Mouse (Mus musculus): ENCODE measurements around the gene Spag8. TPM values are rescaled to one million over a fixed set of nuclear protein-coding genes. Genes with fewer than 3 reads are reported as not detected.

Gene Spag8
- total RNA-seq, 2 experiments from 2014 or later: 3.9 TPM; not detected in 1

DNA sequence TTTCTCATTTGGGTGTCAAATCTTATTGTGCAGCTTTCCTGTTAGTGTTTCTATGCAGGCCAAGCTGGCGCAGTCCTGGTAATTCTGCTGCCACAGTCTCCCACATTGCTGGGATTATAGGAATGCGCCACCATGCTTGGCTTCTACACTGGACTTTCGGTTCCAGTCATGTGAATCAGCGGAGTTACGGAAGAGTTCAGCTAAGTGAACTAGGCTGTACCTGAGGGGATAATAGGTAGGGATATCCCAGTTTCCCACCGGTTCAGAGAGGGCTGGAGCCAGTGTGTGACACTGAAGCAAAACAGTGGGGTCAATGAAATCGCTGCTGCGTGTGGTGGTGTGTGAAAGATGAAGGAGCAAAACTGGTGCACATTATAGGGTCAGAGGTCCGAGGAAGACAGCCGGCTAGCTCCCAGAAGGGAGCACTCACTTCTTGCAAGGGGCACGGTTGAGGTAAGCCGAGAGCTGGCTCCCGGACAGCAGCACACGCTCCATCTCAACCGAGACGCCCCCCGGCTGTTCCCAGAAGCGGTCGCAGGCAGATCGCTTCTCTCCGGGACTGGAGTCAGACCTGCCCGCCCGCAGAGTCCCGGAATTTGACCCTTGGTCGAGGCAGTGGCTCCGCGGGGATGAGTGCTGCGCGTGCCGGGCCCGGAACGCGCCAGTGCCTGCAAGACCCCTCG is 2.4 kb upstream of the Spag8 start:
- no peak for ATAC-seq (replicated peaks; ENCODE audit: low FRiP score, poor library complexity, severe bottlenecking)

- ATAC-seq (replicated peaks; ENCODE audit: low FRiP score, poor library complexity, severe bottlenecking): no peak
Observed at GRCm38 (mm10) chr4:43652726-43653125, 668 bp downstream of the Spag8 start.

GRCm38 (mm10) chr4:43649783-43650182 is 3.6 kb downstream of the Spag8 start:
- ATAC-seq (replicated peaks; ENCODE audit: low FRiP score, poor library complexity, severe bottlenecking): no peak

DNA sequence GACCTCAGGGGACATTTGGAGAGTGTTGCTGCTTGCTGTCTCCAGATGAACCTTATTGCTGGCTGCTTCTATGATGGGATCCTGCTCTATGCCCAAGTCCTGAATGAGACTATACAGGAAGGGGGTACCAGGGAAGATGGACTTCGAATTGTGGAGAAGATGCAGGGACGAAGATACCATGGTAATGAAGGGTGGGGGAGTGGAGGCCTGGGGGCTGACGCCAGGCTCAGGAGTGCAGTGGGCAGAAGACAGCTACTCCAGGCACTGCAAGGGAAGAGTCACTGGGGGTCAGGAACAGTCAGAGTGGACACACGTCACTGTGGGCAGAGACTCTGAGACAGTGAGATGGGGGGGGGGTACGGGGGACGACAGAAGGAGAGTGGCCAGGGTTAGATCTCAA is 12.9 kb downstream of the Spag8 start:
- ATAC-seq (replicated peaks; ENCODE audit: low FRiP score, poor library complexity, severe bottlenecking): no peak

- no peak for ATAC-seq (replicated peaks; ENCODE audit: low FRiP score, poor library complexity, severe bottlenecking)
Observed at GRCm38 (mm10) chr4:43640076-43640475, 13.3 kb downstream of the Spag8 start.

DNA sequence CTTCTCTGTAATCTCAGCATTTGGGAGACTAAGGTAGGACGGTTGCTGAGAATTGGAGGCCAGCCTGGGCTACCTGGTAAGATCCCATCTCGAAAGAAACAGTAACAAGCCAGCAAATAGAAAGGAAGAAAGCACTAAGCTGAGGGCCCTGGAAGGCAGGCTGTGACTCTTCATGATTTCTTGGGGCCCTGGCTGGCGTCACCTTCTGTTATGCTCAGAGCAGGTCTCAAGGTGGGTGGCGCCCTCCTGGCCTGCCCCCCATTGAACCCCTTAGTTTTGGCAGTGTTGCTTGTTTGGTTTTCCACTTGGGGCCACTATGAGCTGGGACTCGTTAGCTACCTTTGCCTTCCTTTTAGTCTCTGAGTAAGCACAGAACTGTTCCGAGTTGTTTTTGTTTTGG is 16.6 kb downstream of the Spag8 start:
- no peak for ATAC-seq (replicated peaks; ENCODE audit: low FRiP score, poor library complexity, severe bottlenecking)

- ATAC-seq (replicated peaks; ENCODE audit: low FRiP score, poor library complexity, severe bottlenecking): no peak
Observed at GRCm38 (mm10) chr4:43634621-43635374, 18.6 kb downstream of the Spag8 start.

DNA sequence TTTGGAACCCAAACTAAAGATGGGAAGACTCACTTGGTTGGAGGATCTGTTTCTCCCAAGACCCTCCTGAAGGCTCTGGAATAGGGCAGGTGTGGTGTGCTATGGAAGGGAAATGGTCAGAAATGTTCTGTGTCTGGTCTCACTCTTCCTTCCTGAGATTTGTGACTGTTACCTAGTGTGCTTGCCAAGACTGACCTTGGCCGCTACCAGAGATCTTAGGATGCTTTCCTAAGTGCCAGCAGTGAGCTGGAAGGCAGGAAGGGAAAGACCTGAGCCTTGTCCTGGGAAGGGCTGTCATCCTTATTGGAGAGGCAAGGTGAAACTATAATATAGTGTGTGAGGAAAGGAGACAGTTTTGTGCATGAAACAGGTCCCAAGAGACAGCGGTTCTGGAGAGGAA is 19.7 kb downstream of the Spag8 start:
- no peak for ATAC-seq (replicated peaks; ENCODE audit: low FRiP score, poor library complexity, severe bottlenecking)

- ATAC-seq (replicated peaks; ENCODE audit: low FRiP score, poor library complexity, severe bottlenecking): no peak
Observed at GRCm38 (mm10) chr4:43633296-43633695, 20.1 kb downstream of the Spag8 start.

- no peak for ATAC-seq (replicated peaks; ENCODE audit: low FRiP score, poor library complexity, severe bottlenecking)
Observed at GRCm38 (mm10) chr4:43631956-43632920, 21.2 kb downstream of the Spag8 start.

GRCm38 (mm10) chr4:43631046-43631955 is 22.1 kb downstream of the Spag8 start, which contains the start of gene Npr2:
TSS of gene Npr2 (plus strand) at chr4:43631935.
- ATAC-seq (replicated peaks; ENCODE audit: low FRiP score, poor library complexity, severe bottlenecking): no peak

DNA sequence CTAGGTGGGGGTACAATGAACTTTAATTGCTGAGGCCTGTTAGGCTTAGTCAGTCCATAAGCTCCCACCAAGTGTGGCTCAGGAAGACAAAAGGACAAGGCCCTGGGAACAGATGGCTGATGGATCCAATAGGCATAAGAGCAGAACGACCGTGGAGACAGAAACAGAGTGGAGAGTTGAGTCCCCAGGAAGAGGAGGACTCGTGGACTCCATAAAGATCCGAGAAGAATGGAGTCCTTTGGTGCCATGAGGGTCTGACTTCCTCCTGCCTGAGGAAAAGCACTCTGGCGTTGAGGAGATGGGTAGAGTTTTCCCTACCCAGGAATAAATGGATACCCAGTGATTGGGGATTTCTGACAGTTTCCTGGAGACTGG is 22.7 kb downstream of the Spag8 start:
- ATAC-seq (replicated peaks; ENCODE audit: low FRiP score, poor library complexity, severe bottlenecking): no peak

GRCm38 (mm10) chr4:43630030-43630581 is 23.3 kb downstream of the Spag8 start:
- peak; percentile 85 for ATAC-seq (replicated peaks; ENCODE audit: low FRiP score, poor library complexity, severe bottlenecking)

DNA sequence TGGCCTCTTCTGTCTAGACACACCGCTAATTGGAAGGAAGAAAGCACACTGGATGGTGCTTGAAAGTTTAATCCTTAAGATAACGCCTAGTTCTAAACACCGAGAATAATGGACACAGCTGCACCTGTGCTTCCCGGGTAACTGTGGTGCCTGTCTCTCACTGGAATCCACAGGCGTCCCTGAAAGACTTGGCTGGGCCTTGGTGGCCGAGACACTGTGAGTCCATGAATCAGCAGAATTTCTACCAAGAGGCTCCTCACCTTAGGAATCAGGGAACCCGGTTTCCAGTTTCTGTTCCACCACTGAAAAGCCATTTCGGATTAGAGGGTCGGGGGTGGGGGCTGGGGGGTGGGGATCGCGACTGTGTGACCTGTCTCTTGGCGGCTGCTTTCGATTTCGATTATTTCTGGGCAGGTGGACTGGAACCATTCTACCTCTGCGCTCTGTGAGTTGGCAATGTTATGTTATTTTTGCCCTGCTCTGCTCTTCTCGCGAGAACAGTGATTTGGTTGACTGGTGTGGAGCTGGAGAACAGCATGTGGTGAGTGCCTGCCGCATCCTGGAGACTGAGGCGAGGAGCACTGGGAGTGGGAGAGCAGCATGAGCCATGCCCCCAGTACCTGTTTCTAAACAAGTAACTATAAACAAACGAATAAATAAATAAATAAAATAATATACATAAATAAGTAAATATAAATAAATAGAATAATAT is 24.1 kb downstream of the Spag8 start:
- no peak for ATAC-seq (replicated peaks; ENCODE audit: low FRiP score, poor library complexity, severe bottlenecking)

DNA sequence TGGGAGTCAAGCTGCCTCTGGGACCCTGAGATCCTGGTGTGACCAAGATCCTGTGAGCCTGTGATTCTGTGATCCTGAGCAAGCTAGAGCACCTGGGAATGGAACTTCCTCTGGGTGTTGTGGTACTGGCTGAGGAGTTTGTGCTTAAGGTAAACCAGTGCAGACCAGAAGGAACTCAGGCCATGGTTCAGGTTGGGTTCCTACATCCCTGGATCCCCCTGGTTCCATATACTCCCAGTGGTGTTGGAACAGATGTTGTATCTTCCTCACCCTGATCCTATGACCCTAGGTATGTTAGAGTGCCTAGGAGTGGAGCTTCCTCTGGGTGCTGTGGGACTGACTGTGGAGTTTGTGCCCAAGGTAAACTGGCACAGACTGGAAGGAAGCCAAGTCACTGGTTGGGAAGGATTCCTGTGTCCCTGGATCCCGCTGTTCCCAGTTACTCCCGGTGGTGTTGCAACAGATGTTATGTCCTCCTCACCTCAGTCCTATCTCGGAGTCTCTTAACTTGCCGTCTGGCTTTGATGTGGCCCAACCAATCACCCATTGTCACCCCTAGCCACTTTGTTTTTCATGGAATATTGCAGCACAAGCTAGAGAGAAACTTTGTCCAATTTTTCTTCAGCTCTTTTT is 33.1 kb downstream of the Spag8 start:
- no peak for ATAC-seq (replicated peaks; ENCODE audit: low FRiP score, poor library complexity, severe bottlenecking)

- peak; percentile 82 for ATAC-seq (replicated peaks; ENCODE audit: low FRiP score, poor library complexity, severe bottlenecking)
Observed at GRCm38 (mm10) chr4:43613060-43613730, 40.2 kb downstream of the Spag8 start.

DNA sequence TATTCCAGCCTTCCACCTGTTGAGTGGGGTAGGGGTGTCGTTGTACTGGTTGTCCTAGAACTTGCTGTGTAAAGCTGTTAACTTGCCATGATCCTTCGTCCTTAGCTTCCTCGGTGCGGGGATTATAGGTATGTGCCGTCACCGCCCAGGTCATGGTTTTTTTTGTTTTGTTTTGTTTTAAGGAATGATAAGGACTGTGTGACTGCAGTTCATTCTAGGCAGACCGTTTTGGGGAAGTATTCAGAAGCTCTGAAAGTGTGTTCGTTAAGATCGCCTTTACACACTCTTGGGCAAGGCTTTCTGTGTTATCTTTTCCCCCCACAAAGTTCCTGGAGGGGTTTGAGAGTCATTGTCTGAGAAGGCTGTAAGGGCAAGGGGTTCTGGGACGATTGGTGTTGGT is 40.9 kb downstream of the Spag8 start:
- peak; percentile 42 for ATAC-seq (replicated peaks; ENCODE audit: low FRiP score, poor library complexity, severe bottlenecking)
